Mouse (Mus musculus) kidney, adult 2 months (tissue): ENCODE measurements around the gene Rbfox1.

Experiments used
- CTCF ChIP-seq: fragments of 200-500 bp; conservative IDR thresholded peaks from 2 replicates; pipeline ENCODE4 v1.5.1; 2011; ENCODE audit warnings: low read depth, mild to moderate bottlenecking, control low read depth, low read length, moderate library complexity, mixed read lengths; ENCODE audit not compliant: insufficient read depth, insufficient read length
- POLR2A ChIP-seq: fragments of 200-500 bp; IDR thresholded peaks from one replicate; pipeline ENCODE4 v1.6.1; 2011; ENCODE audit warnings: low read depth, low read length, control low read depth

DNA sequence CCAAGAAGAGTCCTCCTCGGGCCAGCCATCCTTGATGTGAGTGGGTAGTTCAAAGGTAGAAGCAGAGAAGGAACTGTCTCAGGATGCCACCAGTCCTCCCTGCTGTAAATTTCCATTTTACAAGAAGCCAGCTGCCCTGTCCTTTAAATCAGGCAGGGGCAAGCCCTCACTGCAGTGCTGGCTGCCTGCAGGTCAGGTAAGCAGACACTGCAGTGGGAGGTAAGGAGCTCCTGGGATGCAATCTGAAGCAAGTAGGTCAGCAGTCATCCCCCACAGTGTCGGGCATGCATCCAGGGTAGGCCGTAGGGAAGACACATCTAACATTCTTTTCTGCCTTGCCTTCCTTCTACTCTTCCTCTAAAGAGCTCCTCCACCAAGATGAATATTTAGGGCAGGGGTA is 1444.0 kb downstream of the Rbfox1 start:
- no peak for TF ChIP-seq CTCF
- TF ChIP-seq POLR2A, result no peak
